Mouse (Mus musculus) bone marrow, adult 2 months (tissue): Measurements from ENCODE around the gene Ociad1.

Experiments
- CTCF ChIP-seq: fragments of 200-500 bp; IDR thresholded peaks from 2 replicates; pipeline ENCODE4 v1.5.1; 2011; ENCODE audit warnings: low read length, control low read depth; ENCODE audit not compliant: control insufficient read depth, insufficient read depth
- POLR2A ChIP-seq: fragments of 200-500 bp; IDR thresholded peaks from 2 replicates; pipeline ENCODE4 v1.6.1; 2011; ENCODE audit warnings: low read depth, mild to moderate bottlenecking, control low read depth, low read length, borderline replicate concordance; ENCODE audit not compliant: control insufficient read depth

DNA sequence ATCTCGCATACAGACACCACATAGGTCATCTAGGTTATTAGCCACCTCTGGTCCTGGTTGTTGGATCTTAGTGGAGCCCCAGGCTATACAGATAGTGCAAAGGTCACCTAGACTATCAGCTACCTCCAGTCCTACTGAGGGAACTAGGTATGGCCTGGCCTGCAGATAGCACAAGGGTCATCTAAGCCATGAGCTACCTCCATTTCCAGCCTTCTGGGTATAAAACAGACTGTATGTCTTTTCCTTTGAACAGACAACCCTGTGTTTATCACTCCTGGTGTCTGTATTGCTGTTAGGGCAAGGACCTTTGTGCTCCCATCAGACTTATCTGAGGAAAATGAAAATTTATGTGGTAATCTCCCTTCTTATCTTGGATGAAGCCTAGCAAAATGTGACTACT, 59.2 kb downstream of the Ociad1 start:
- TF ChIP-seq POLR2A (no peak), CTCF (no peak)
